21 mouse cellular contexts compared by ENCODE assay signal in genomic region chr2:136823751-136824716, GRCm38 (mm10).
DNase-seq lines count a peak whose midpoint lies in the region; ATAC-seq and TF ChIP-seq lines count a peak whose summit lies in the region.
"Had no signal": no experiment of that assay in that cellular context is flagged by ENCODE, and none has a peak within 500 bp of the region (broad histone marks: within the 10 kb centered on the region; RNA-seq: fewer than 3 reads in every experiment).

No protein-coding gene starts in this region.

- no peak overlapping the region for H3K9ac ChIP-seq in intestine, embryonic 15.5 days
- H3K9ac ChIP-seq in kidney, embryonic 15.5 days: no peak overlapping the region
- no peak overlapping the region for H3K9ac ChIP-seq in forebrain, postnatal 0 days
- H3K9ac ChIP-seq: embryonic facial prominence, embryonic 12.5 days; embryonic facial prominence, embryonic 15.5 days; hindbrain, embryonic 12.5 days; hindbrain, embryonic 15.5 days had no signal

- TF ChIP-seq POLR2A in small intestine, adult 2 months (IDR thresholded peaks at IDR 0.05; ENCODE audit: low read depth, low read length): no peak

- no peaks in the 10 kb centered on the region for H3K9me3 ChIP-seq in intestine, embryonic 15.5 days
- no peaks in the 10 kb centered on the region for H3K9me3 ChIP-seq in kidney, embryonic 15.5 days (replicated peaks)
- H3K9me3 ChIP-seq in forebrain, postnatal 0 days (ENCODE audit: low read length): no peaks in the 10 kb centered on the region
- H3K9me3 ChIP-seq: embryonic facial prominence, embryonic 12.5 days; embryonic facial prominence, embryonic 15.5 days; heart, embryonic 10.5 days; hindbrain, embryonic 12.5 days; hindbrain, embryonic 15.5 days had no signal

- 25% methylated on average over 5 of the region's 5 CpGs for WGBS in intestine, embryonic 15.5 days
- 8% methylated on average over 5 of the region's 5 CpGs for WGBS in small intestine, adult 2 months
- 54% methylated on average over 5 of the region's 5 CpGs for WGBS in kidney, embryonic 15.5 days
- WGBS in forebrain, postnatal 0 days: 51% methylated on average over 5 of the region's 5 CpGs

- no peak for TF ChIP-seq CTCF in small intestine, adult 2 months (IDR thresholded peaks at IDR 0.05; ENCODE audit: extremely low read depth, insufficient read length, insufficient replicate concordance, low read depth, low read length)
- no peak for TF ChIP-seq CTCF in forebrain, postnatal 0 days (IDR thresholded peaks at IDR 0.05; ENCODE audit: low read depth)

- H3K27me3 ChIP-seq in intestine, embryonic 15.5 days (replicated peaks): no peaks in the 10 kb centered on the region
- no peaks in the 10 kb centered on the region for H3K27me3 ChIP-seq in small intestine, adult 2 months (ENCODE audit: control insufficient read depth, insufficient read depth, low read length)
- H3K27me3 ChIP-seq in kidney, embryonic 15.5 days: no peaks in the 10 kb centered on the region
- H3K27me3 ChIP-seq in forebrain, postnatal 0 days (ENCODE audit: insufficient read depth, low read length): no peaks in the 10 kb centered on the region
- H3K27me3 ChIP-seq: embryonic facial prominence, embryonic 12.5 days; embryonic facial prominence, embryonic 15.5 days; hindbrain, embryonic 12.5 days; hindbrain, embryonic 15.5 days had no signal

- H3K4me3 ChIP-seq in intestine, embryonic 15.5 days (replicated peaks): no peak overlapping the region
- no peak overlapping the region for H3K4me3 ChIP-seq in small intestine, adult 2 months (ENCODE audit: low read depth, low read length)
- no peak overlapping the region for H3K4me3 ChIP-seq in kidney, embryonic 15.5 days (replicated peaks)
- no peak overlapping the region for H3K4me3 ChIP-seq in forebrain, postnatal 0 days (ENCODE audit: low read depth, low read length)
- H3K4me3 ChIP-seq: embryonic facial prominence, embryonic 12.5 days; embryonic facial prominence, embryonic 15.5 days; heart, adult 2 months; heart, embryonic 10.5 days; hindbrain, embryonic 12.5 days; hindbrain, embryonic 15.5 days had no signal

- no peaks in the 10 kb centered on the region for H3K36me3 ChIP-seq in intestine, embryonic 15.5 days
- H3K36me3 ChIP-seq in small intestine, adult 2 months (ENCODE audit: control insufficient read depth, insufficient read depth, low read length): no peaks in the 10 kb centered on the region
- no peaks in the 10 kb centered on the region for H3K36me3 ChIP-seq in kidney, embryonic 15.5 days
- H3K36me3 ChIP-seq in forebrain, postnatal 0 days (ENCODE audit: insufficient read depth): no peaks in the 10 kb centered on the region
- H3K36me3 ChIP-seq: embryonic facial prominence, embryonic 12.5 days; embryonic facial prominence, embryonic 15.5 days; heart, embryonic 10.5 days; hindbrain, embryonic 12.5 days; hindbrain, embryonic 15.5 days had no signal

- no peaks in the 10 kb centered on the region for H3K4me1 ChIP-seq in intestine, embryonic 15.5 days (replicated peaks)
- peaks cover 9% of the 10 kb centered on the region; the same call in 1 of the 2 replicates for H3K4me1 ChIP-seq in small intestine, adult 2 months (ENCODE audit: control insufficient read depth, insufficient read depth, insufficient read length, low read length)
- no peaks in the 10 kb centered on the region for H3K4me1 ChIP-seq in kidney, embryonic 15.5 days
- no peaks in the 10 kb centered on the region for H3K4me1 ChIP-seq in forebrain, postnatal 0 days (ENCODE audit: insufficient read depth)
- H3K4me1 ChIP-seq: embryonic facial prominence, embryonic 12.5 days; embryonic facial prominence, embryonic 15.5 days; heart, embryonic 10.5 days had no signal

- no peak overlapping the region for H3K27ac ChIP-seq in intestine, embryonic 15.5 days
- peak overlapping the region; percentile 76 for H3K27ac ChIP-seq in small intestine, adult 2 months (ENCODE audit: insufficient read depth, low read depth, low read length)
- no peak overlapping the region for H3K27ac ChIP-seq in kidney, embryonic 15.5 days
- no peak overlapping the region for H3K27ac ChIP-seq in forebrain, postnatal 0 days (ENCODE audit: low read depth, low read length)
- H3K27ac ChIP-seq: embryonic facial prominence, embryonic 12.5 days; embryonic facial prominence, embryonic 15.5 days; heart, adult 2 months; heart, embryonic 10.5 days; hindbrain, embryonic 12.5 days; hindbrain, embryonic 15.5 days had no signal

- no peak overlapping the region for H3K4me2 ChIP-seq in intestine, embryonic 15.5 days (replicated peaks)
- H3K4me2 ChIP-seq in kidney, embryonic 15.5 days: no peak overlapping the region
- no peak overlapping the region for H3K4me2 ChIP-seq in forebrain, postnatal 0 days (ENCODE audit: low read depth)
- H3K4me2 ChIP-seq: embryonic facial prominence, embryonic 12.5 days; embryonic facial prominence, embryonic 15.5 days; hindbrain, embryonic 12.5 days; hindbrain, embryonic 15.5 days had no signal

- DNase-seq in A20 (ENCODE audit: low read depth, low spot score) (peak; percentile 76), MN1 (ENCODE audit: low spot score) (peak; percentile 30)
- no peak for DNase-seq in forebrain, postnatal 0 days
- DNase-seq: adrenal gland, postnatal 10 days; adrenal gland, postnatal 36 days; cerebellum, adult 11 months; cerebellum, adult 2 months; cerebellum, adult 9-11 months; cerebellum, postnatal 25 days; gastrocnemius, postnatal 36 days; heart, adult 2 months had no signal

- ATAC-seq in intestine, embryonic 15.5 days: peak; percentile 86
- no peak for ATAC-seq in kidney, embryonic 15.5 days (replicated peaks; ENCODE audit: low FRiP score)
- ATAC-seq in forebrain, postnatal 0 days: no peak
- ATAC-seq: forebrain, embryonic 14.5 days; Patski had no signal
